In the genomic region with DNA sequence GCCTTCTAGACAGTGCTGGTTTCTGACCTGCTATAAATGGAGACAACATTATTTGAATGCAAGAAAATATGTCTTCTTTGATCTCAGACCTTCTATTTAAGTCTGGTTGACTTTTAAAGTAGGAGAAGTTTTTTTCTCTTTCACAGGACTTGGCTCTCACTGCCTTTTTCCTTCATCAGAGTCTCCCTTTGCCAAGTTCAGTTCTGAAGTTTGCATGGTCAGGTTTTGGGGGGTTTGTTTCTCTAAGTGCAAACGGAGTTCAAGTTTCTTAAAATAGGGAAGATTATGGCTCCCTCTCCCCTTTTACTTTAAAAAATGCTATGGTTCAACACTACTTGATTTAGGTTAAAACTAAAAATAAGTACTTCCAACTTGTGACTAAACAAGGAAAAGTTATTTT, we compare ENCODE assay signal across 25 mouse cellular contexts.
"Had no signal": no experiment of that assay in that cellular context is flagged by ENCODE, and none has a peak within 500 bp of the region (broad histone marks: within the 10 kb centered on the region; RNA-seq: fewer than 3 reads in every experiment).

No protein-coding gene starts in this region.

- ATAC-seq: hindbrain, postnatal 0 days; intestine, embryonic 16.5 days; liver, embryonic 12.5 days had no signal

- H3K4me1 ChIP-seq: heart, embryonic 13.5 days; heart, embryonic 15.5 days; hindbrain, embryonic 13.5 days; hindbrain, embryonic 15.5 days; kidney, embryonic 15.5 days; limb, embryonic 13.5 days; limb, embryonic 15.5 days; liver, embryonic 12.5 days had no signal

- H3K4me2 ChIP-seq: heart, embryonic 11.5 days; heart, embryonic 13.5 days; heart, embryonic 15.5 days; hindbrain, embryonic 13.5 days; hindbrain, embryonic 15.5 days; kidney, embryonic 15.5 days; limb, embryonic 13.5 days; limb, embryonic 15.5 days; liver, embryonic 12.5 days had no signal

- DNase-seq: gastrocnemius, postnatal 10 days; gastrocnemius, postnatal 25 days; heart, adult 11 months; heart, adult 2 months; heart, postnatal 14 days; heart, postnatal 36 days; kidney, adult 11 months; kidney, adult 2 months; kidney, adult 9 months; kidney, postnatal 10 days; kidney, postnatal 36 days; layer of hippocampus, adult 9-11 months; layer of hippocampus, postnatal 36 days; left cerebral cortex, postnatal 4 days had no signal

- H3K27me3 ChIP-seq: heart, embryonic 13.5 days; heart, embryonic 15.5 days; hindbrain, embryonic 13.5 days; hindbrain, embryonic 15.5 days; kidney, embryonic 15.5 days; limb, embryonic 13.5 days; limb, embryonic 15.5 days; liver, embryonic 12.5 days had no signal

- H3K27ac ChIP-seq: heart, adult 2 months; heart, embryonic 13.5 days; heart, embryonic 15.5 days; hindbrain, embryonic 13.5 days; hindbrain, embryonic 15.5 days; hindbrain, postnatal 0 days; kidney, embryonic 15.5 days; limb, embryonic 13.5 days; limb, embryonic 15.5 days; liver, embryonic 12.5 days had no signal

- H3K36me3 ChIP-seq: heart, embryonic 13.5 days; heart, embryonic 15.5 days; hindbrain, embryonic 13.5 days; hindbrain, embryonic 15.5 days; kidney, embryonic 15.5 days; limb, embryonic 13.5 days; limb, embryonic 15.5 days; liver, embryonic 12.5 days had no signal

- H3K9me3 ChIP-seq: heart, embryonic 13.5 days; heart, embryonic 15.5 days; hindbrain, embryonic 13.5 days; hindbrain, embryonic 15.5 days; kidney, embryonic 15.5 days; limb, embryonic 13.5 days; limb, embryonic 15.5 days; liver, embryonic 12.5 days had no signal

- H3K9ac ChIP-seq: heart, embryonic 13.5 days; heart, embryonic 15.5 days; hindbrain, embryonic 13.5 days; hindbrain, embryonic 15.5 days; kidney, embryonic 15.5 days; limb, embryonic 13.5 days; limb, embryonic 15.5 days; liver, embryonic 12.5 days had no signal

- H3K4me3 ChIP-seq: heart, adult 2 months; heart, embryonic 13.5 days; heart, embryonic 15.5 days; hindbrain, embryonic 13.5 days; hindbrain, embryonic 15.5 days; kidney, embryonic 15.5 days; limb, embryonic 13.5 days; limb, embryonic 15.5 days; liver, embryonic 12.5 days had no signal
